Mouse (Mus musculus): ENCODE data around the gene Cxcr5.

DNA sequence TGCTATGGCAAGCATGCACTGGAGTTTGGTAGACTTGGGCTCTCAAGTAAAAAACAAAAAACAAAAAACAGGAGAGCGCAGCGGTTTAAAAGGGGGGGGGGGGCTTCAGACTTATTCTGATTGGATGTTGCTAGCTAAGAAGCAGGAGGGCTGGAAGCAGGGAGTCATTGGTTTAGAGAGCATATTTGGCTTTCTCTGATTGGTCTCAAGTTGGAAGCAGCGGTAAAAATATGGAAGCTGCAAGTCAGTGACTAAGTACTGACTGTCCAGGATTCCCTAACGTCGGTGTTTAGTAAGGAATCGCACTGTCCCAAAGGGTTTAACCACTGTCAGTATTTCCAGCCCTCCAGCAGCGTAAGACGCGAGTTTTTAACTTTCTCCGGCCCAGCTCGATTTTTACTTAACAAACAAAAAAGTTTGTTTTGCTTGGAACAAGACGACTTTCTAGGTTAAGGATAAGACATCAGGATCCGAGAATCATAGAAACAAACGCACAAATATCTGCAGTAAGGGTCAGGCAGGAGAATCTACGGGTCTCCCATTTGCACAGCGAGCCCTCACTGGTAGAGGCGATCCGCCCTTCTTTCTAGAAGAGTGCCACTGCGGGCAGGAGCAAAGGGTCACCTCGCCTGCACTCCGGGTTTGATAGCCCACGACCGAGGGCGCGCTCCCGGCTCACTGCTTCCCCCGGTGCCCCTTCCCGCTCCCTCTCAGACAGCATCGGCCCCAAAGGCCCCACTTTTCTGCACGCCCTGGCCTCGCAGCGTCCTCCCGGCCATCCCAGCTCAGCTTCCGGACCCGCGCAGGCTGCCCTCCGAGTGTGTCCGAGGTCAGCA, 42.0 kb upstream of the Cxcr5 start:
- TF ChIP-seq GATA1 (IDR thresholded peaks at IDR 0.05; ENCODE audit: borderline replicate concordance, low read length) (no peak), FLI1 (IDR thresholded peaks at IDR 0.05; ENCODE audit: low read length) (no peak)

Data from megakaryocyte, embryonic 14.5 days (primary cell).